Comparison of ENCODE assay signal across 16 mouse cellular contexts in the genomic region with DNA sequence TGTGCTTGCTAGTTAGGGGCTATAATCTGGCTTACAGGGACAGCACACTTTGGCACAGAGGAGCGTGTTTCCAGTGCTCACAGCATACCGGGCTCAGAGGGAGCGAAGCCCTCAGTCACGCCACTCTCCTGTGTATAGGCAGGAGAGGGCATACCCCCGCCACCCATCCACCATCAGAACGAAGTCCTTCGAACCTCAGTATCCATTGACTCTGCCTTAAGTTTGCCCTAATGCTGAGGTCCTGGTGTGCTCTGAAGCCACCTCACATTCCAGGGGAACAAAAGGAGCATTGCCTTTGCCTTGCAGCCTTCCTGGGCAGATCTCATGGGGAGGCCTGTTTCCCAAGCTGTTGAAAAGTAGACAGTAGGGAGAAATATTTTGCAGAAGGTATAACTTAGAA.
"Had no signal": no experiment of that assay in that cellular context is flagged by ENCODE, and none has a peak within 500 bp of the region (broad histone marks: within the 10 kb centered on the region; RNA-seq: fewer than 3 reads in every experiment).

No protein-coding gene starts in this region.

- H3K36me3 ChIP-seq: neural tube, embryonic 13.5 days; neural tube, embryonic 15.5 days; stomach, embryonic 15.5 days had no signal

- H3K9ac ChIP-seq: neural tube, embryonic 13.5 days; neural tube, embryonic 15.5 days; stomach, embryonic 15.5 days had no signal

- H3K4me1 ChIP-seq: stomach, embryonic 15.5 days had no signal

- H3K27me3 ChIP-seq: neural tube, embryonic 13.5 days; neural tube, embryonic 15.5 days; stomach, embryonic 15.5 days had no signal

- H3K4me3 ChIP-seq: neural tube, embryonic 13.5 days; neural tube, embryonic 15.5 days; stomach, embryonic 15.5 days had no signal

- DNase-seq: retina, postnatal 1 day; right cerebral cortex, adult 18-20 months; right cerebral cortex, postnatal 14 days; right cerebral cortex, postnatal 25 days; right cerebral cortex, postnatal 4 days; spleen, adult 18-20 months; thymus, adult 18-20 months; thymus, adult 2 months; thymus, postnatal 14 days; thymus, postnatal 25 days; thymus, postnatal 36 days; thymus, postnatal 4 days had no signal

- H3K4me2 ChIP-seq: neural tube, embryonic 13.5 days; neural tube, embryonic 15.5 days; stomach, embryonic 15.5 days had no signal

- H3K27ac ChIP-seq: neural tube, embryonic 13.5 days; neural tube, embryonic 15.5 days; stomach, embryonic 15.5 days; stomach, postnatal 0 days had no signal

- H3K9me3 ChIP-seq: neural tube, embryonic 13.5 days; neural tube, embryonic 15.5 days; stomach, embryonic 15.5 days had no signal
